Mouse (Mus musculus) inflammation-experienced regulatory T-cells, adult 6 months (primary cell): ENCODE data around the gene Fra10ac1. TPM values are rescaled to one million over a fixed set of nuclear protein-coding genes. Genes with fewer than 3 reads are reported as not detected.

Source experiments
- ATAC-seq: one replicate; pipeline ENCODE4 v1.8.0; 2017
- polyA plus RNA-seq, 3 experiments: library from polyadenylated mRNA; unstranded; fragments of 100-300 nt; shearing (Covaris generic); gene quantifications; one replicate each; pipeline ENCODE4 v1.2.1; 2017

Fra10ac1 gene
- polyA plus RNA-seq, 3 experiments from 2014 or later, result 20.0 to 34.9 (median 33.3) TPM

GRCm38 (mm10) chr19:38228699-38229098 lies 4.7 kb upstream of the Fra10ac1 start:
- ATAC-seq, result no peak

DNA sequence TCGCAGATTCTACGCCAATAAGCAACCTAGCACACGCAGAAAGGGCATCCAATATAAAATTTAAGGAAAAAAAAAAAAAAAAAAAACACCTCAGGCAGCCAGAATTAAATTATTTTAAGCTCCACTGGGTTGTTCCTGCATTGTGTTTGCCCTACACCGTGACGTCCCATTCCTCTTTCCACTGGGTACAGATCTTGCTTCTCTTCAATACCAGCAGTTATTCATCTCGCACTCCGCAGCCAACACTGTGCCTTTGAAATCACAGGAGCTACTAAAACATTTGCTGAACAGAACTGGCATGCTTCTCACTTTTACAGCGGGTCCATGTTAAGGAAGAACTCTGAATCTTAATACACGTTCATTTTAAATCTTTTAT lies 717 bp upstream of the Fra10ac1 start:
- ATAC-seq, result no peak

- ATAC-seq, result peak; percentile 12
Observed at GRCm38 (mm10) chr19:38223356-38223904, 526 bp downstream of the Fra10ac1 start.

DNA sequence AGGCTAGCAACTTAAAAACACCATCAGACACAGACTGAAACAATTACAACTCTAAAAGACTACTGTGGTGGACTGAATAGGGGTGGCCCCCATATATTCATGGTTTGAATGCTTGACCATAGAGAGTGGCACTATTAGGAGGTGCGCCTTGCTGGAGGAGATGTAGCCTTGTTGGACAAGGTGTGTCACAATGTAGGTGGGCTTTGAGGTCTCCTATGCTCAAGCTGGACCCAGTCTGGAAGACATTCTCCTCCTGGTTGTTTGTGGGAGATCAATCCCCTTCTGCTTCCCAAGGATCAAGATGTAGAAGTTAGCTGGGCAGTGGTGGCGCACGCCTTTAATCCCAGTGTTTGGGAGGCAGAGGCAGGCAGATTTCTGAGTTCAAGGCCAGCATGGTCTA lies 6.3 kb downstream of the Fra10ac1 start:
- no peak for ATAC-seq

DNA sequence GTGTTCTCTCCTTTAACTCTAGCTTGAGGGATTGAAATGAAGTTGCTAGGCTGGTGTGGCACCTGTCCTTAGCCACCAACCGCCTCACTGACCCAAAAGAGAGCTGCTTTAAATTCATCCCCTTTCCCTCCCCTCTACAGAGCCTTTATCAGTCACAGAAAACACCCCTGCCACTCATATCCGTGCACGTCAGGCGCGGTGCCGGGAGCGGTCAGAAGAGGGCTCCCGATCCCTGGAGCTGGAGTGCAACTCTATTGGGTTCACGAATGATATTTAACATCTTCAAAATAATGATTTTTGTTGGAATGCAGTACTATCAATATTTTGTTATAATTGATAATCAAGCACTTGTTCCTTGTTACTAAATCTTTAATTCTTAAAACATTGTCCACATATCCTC lies 17.3 kb downstream of the Fra10ac1 start:
- no peak for ATAC-seq

DNA sequence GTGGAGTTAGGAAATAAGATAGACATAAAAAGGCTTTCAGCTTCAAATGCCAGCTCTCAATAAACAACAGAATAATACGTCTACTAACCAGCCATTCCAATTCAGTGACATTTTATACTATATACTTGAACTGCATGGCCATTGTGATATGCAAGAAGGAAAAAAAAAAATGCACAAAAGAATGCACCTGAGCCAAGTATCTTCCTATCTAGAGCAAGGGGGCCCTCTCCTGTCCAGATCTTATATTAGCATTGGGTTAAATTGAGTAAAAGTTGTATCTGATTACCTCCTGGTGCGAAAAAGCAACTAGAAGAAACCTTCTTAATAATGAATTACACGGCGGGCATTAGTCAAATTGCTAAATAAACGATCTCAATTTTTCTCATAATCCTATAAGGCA lies 25.2 kb downstream of the Fra10ac1 start:
- no peak for ATAC-seq

DNA sequence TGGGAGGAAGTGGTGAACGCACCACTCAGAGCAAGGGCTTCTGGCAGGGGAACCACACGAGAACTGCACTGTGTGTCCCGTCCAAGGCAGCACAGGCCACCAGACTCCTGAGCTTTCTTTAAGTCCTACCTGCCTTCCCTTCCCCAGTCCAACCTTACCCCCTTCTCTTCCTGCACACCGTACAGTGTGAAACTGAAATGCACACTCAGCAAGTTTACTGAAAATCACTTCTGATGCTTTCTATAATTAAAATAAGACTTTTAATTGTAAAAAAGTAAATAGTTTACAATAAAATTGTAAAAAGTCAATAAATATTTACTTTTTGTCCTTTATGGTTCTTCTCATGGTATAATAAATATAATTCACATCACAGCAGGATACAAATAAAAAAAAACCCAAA lies 28.7 kb downstream of the Fra10ac1 start:
- ATAC-seq, result no peak

- ATAC-seq, result no peak
Observed at GRCm38 (mm10) chr19:38191446-38191845, 32.5 kb downstream of the Fra10ac1 start.

- ATAC-seq, result no peak
Observed at GRCm38 (mm10) chr19:38190606-38191005, 33.4 kb downstream of the Fra10ac1 start.

GRCm38 (mm10) chr19:38187345-38187680 lies 36.6 kb downstream of the Fra10ac1 start:
- no peak for ATAC-seq

GRCm38 (mm10) chr19:38186631-38187344 lies 37.2 kb downstream of the Fra10ac1 start:
- ATAC-seq, result no peak

DNA sequence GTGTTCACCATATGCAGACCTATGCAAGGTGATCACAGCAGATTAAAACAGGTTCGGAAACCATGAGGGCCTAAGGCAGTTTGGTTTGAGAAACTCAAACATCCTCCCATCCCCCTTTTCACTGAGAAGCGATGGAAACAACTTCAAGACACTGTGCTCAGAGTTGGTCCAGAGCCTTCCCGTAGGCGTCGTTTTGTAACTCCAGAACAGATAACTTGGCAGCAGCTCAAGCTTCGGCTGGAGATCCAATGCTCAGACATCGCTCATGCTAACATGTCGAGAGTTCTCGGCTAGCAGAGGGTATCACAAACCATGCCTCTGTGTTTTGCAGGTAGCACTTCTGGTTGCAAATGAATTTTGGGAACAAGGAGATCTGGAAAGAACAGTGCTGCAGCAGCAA lies 44.3 kb downstream of the Fra10ac1 start:
- no peak for ATAC-seq

GRCm38 (mm10) chr19:38164633-38165032 lies 59.3 kb downstream of the Fra10ac1 start:
- no peak for ATAC-seq

- ATAC-seq, result no peak
Observed at GRCm38 (mm10) chr19:38161648-38162354, 62.2 kb downstream of the Fra10ac1 start.

DNA sequence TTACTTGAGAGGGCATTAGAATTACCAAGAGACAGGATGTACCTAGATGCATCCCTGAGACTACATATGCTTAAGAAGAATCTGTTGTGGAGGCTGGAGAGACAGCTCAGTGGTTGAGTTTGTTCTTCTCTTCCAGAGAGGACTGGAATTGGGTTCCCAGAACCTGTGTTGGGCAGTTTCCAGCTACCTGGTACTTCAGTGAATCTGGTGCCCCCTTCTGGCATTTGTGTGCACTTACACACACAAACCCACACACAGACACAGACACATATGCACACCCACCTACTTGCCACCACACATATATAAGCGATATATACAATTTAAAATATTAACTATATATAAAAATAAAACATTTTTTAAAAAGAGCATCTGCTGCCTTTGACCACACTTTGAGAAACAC lies 67.7 kb downstream of the Fra10ac1 start:
- ATAC-seq, result no peak

DNA sequence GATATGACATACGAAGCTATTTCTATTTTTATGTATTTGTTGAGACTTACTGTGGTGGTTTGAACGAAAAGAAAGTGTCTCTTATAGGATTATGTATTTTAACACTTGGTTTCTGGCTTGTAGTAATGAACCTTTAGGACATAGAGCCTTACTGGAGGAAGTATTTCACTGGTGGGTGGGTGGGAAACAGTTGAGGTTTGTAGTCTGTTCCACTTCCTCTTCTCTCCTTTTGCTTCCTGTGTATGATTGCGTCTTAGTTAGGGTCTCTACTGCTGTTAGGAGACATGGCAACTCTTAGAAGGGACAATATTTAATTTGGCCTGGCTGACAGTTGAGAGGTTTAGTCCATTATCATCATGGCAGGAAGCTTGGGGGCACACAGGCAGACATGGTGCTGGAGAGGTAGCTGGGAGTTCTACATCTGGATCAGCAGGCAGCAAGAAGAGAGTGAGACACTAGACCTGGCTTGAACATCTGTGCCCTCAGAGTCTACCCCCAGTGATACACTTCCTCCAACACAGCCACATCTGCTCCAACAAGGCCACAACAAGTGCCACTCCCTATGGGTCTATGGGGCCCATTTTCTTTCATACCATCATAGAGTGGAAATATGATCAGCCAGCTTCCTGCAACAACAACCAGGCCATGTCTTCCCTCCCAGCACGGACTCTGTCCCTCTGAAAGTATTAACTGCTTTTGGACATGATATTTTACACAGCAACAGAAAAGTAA lies 80.2 kb downstream of the Fra10ac1 start:
- ATAC-seq, result no peak

Other genes with a start within 250 kb of the Fra10ac1 start
- gene Myof, start 180.6 kb downstream of the Fra10ac1 start, polyA plus RNA-seq, result under 1 TPM in 1 of 3 experiments, not detected in 2; 0.35 TPM
- gene Cep55, start 169.1 kb downstream of the Fra10ac1 start, polyA plus RNA-seq, result 10 to 100 TPM in 1 of 3 experiments, 1 to 10 TPM in 2; 2.7 to 34.6 (median 3.6) TPM
- under 1 TPM in 2 of 3 experiments, not detected in 1; 0.32 to 0.42 TPM for gene Ffar4, start 127.1 kb downstream of the Fra10ac1 start, polyA plus RNA-seq
- gene Rbp4, start 98.9 kb downstream of the Fra10ac1 start, polyA plus RNA-seq, result not detected
- not detected for gene Pde6c, start 91.4 kb downstream of the Fra10ac1 start, polyA plus RNA-seq
- gene Lgi1, start 40.4 kb upstream of the Fra10ac1 start, polyA plus RNA-seq, result under 1 TPM in 1 of 3 experiments, not detected in 2; 0.30 TPM
- gene Slc35g1, start 171.8 kb upstream of the Fra10ac1 start, polyA plus RNA-seq, result 1 to 10 TPM; 3.5 to 7.3 (median 5.0) TPM